In genomic region chr7:100816759-100817441, GRCm38 (mm10) we compare ENCODE assay signal across 9 mouse cellular contexts. TPM values are rescaled to one million over a fixed set of nuclear protein-coding genes. Genes with fewer than 3 reads are reported as not detected.
DNase-seq lines count a peak whose midpoint lies in the region; ATAC-seq lines count a peak whose summit lies in the region.
"Had no signal": no experiment of that assay in that cellular context is flagged by ENCODE, and none has a peak within 500 bp of the region (broad histone marks: within the 10 kb centered on the region; RNA-seq: fewer than 3 reads in every experiment).

No protein-coding gene starts in this region.

- DNase-seq in cerebellum, postnatal 14 days = peak; percentile 39
- DNase-seq in layer of hippocampus, adult 11-12 months (ENCODE audit: low spot score) = peak; percentile 60
- DNase-seq in layer of hippocampus, adult 9-10 months (ENCODE audit: low spot score) = no peak
- DNase-seq in layer of hippocampus, adult 9-11 months = peak; percentile 56
- DNase-seq in right cerebral cortex, postnatal 10 days (ENCODE audit: low spot score in 2 of 2) = peak; percentile 82 to 87
- no peak for DNase-seq in adrenal gland, postnatal 14 days
- DNase-seq: kidney, adult 18-20 months had no signal

- ATAC-seq in cerebellum, adult (ENCODE audit: insufficient number of reproducible peaks, low FRiP score, low TSS enrichment) = no peak
- ATAC-seq in erythroid progenitor cell, adult 5-6 weeks (replicated peaks; ENCODE audit: low FRiP score, poor library complexity, severe bottlenecking) = no peak

RNA-seq across cellular contexts. Expression of gene Relt, which starts 46.3 kb away (rescaled TPM):
- total RNA-seq in adrenal gland, postnatal 14 days (2021) = 3.1 and 5.8 TPM in 2 replicates
- 71.7 and 73.8 TPM in 2 replicates for total RNA-seq in erythroid progenitor cell, adult 5-6 weeks (2015; ENCODE audit: low replicate concordance)
- 37.1 and 40.8 TPM in 2 replicates for total RNA-seq in erythroid progenitor cell, adult 5-6 weeks (2017; ENCODE audit: low replicate concordance)

Comparison
In these comparisons a context has a peak if more than half of its experiments do, and no peak if none do; other contexts are left out.
1. DNase-seq: peak in cerebellum, postnatal 14 days (2 of 2), layer of hippocampus, adult 11-12 months (single experiment), layer of hippocampus, adult 9-11 months (single experiment) and right cerebral cortex, postnatal 10 days (2 of 2); none in layer of hippocampus, adult 9-10 months (single experiment) and adrenal gland, postnatal 14 days (single experiment).